Mouse (Mus musculus) bone marrow macrophage, adult 2 months (primary cell): ENCODE data around the gene Tatdn2. TPM values are rescaled to one million over a fixed set of nuclear protein-coding genes. Genes with fewer than 3 reads are reported as not detected.
"Not testable (repeated sequence)": the region's sequence is repeated elsewhere in the genome, so short reads cannot be mapped to it uniquely, and the experiment has no call there.

ENCODE experiments used
- H3K27ac ChIP-seq: 2 replicates; pipeline ENCODE4 v1.5.1; 2012; ENCODE audit warnings: low read depth, low read length; ENCODE audit not compliant: insufficient read depth
- H3K4me1 ChIP-seq: 2 replicates; pipeline ENCODE4 v1.6.1; 2012; ENCODE audit warnings: low read length; ENCODE audit not compliant: control insufficient read depth, insufficient read depth
- H3K4me3 ChIP-seq: 2 replicates; pipeline ENCODE4 v1.5.1; 2012; ENCODE audit warnings: mild to moderate bottlenecking, low read length, moderate library complexity; ENCODE audit not compliant: insufficient read depth
- CTCF ChIP-seq: IDR thresholded peaks from 2 replicates; pipeline ENCODE4 v1.5.1; 2012; ENCODE audit warnings: low read depth, mild to moderate bottlenecking, low read length, moderate library complexity
- POLR2A ChIP-seq: IDR thresholded peaks from 2 replicates; pipeline ENCODE4 v1.6.1; 2012; ENCODE audit warnings: mild to moderate bottlenecking, low read depth, low read length, borderline replicate concordance
- polyA plus RNA-seq: library from polyadenylated mRNA; stranded (reverse); fragments of >200 nt; gene quantifications from 2 replicates; pipeline ENCODE4 v1.2.4, GENCODE M21; 2012; ENCODE audit not compliant: missing spikeins, insufficient read depth, insufficient read length

Tatdn2 gene
- polyA plus RNA-seq, 1 experiment, result 32.1 TPM

GRCm38 (mm10) chr6:113659648-113660491 is 37.0 kb upstream of the Tatdn2 start:
- no peak overlapping the region for H3K4me3 ChIP-seq
- TF ChIP-seq CTCF (no peak), POLR2A (no peak)
- H3K4me1 ChIP-seq, result peaks cover 77% of the 10 kb centered on the region
- H3K27ac ChIP-seq, result peak overlapping the region; percentile 93

DNA sequence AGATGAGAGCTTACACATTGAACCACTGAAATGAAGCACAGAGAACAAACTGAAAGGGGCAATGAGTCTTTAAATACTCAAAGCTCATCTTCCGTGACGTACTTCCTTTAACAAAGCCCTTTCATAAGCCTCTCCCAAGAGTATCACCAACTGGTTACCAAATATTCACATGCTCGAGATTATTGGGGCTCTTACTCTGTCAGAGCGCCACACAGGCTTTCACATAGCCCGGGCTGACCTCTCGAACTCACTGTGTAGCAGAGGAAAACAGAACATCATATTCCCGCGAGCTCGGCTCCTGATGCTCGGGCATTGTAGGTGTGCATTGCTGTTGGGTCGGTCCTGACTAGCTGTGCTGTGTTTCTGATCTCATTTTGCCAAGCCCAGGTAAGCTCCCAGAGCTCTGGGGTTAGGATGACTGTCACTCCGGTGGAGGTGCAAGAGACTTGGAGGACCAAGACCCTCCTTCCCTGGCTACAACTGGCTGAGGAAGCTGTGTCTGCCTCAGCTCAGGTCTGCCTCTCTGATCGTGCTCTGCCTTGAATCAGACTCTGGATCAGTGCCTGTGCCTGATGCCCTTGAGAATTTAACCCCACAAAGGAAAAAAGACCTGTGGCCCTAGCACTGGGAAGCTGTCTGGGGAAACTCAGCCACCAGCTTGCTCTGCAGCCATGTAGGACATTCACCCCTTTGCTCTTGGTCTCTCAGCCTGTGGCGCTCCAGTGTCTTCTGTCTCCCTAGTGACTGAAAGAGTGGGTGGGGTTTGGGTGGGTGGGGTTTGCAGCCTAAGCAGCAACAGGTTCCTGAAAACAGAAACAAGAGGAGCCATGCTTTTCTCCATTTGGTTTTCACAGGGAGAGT is 36.1 kb upstream of the Tatdn2 start:
- Histone ChIP-seq H3K4me1 (peaks cover 80% of the 10 kb centered on the region), H3K4me3 (no peak overlapping the region), H3K27ac (peak overlapping the region; percentile 93)
- TF ChIP-seq CTCF, result no peak
- no peak for TF ChIP-seq POLR2A

- peaks cover 87% of the 10 kb centered on the region for H3K4me1 ChIP-seq
- H3K27ac ChIP-seq, result peak overlapping the region; percentile 93
- no peak for TF ChIP-seq CTCF
- TF ChIP-seq POLR2A, result no peak
- H3K4me3 ChIP-seq, result no peak overlapping the region
Observed at GRCm38 (mm10) chr6:113661353-113662241, 35.3 kb upstream of the Tatdn2 start.

- Histone ChIP-seq H3K4me3 (no peak overlapping the region), H3K4me1 (peaks cover 85% of the 10 kb centered on the region), H3K27ac (peak overlapping the region; percentile 93)
- TF ChIP-seq CTCF (0 out of 2 replicates have a peak, but pooled peaks have one; percentile 7), POLR2A (no peak)
Observed at GRCm38 (mm10) chr6:113662964-113663700, 33.7 kb upstream of the Tatdn2 start.

- peak overlapping the region; percentile 88 for H3K27ac ChIP-seq
- no peak for TF ChIP-seq CTCF
- no peak for TF ChIP-seq POLR2A
Observed at GRCm38 (mm10) chr6:113664305-113664704, 32.5 kb upstream of the Tatdn2 start.

GRCm38 (mm10) chr6:113667611-113668122 is 29.2 kb upstream of the Tatdn2 start:
- Histone ChIP-seq H3K27ac (peak overlapping the region; percentile 82), H3K4me1 (peaks cover 73% of the 10 kb centered on the region), H3K4me3 (no peak overlapping the region)
- no peak for TF ChIP-seq CTCF
- TF ChIP-seq POLR2A, result 0 out of 2 replicates have a peak, but pooled peaks have one; percentile 17

More at GRCm38 (mm10) chr6:113664305-113664704, 32.5 kb upstream of the Tatdn2 start:
- Histone ChIP-seq H3K4me3 (no peak overlapping the region), H3K4me1 (peaks cover 80% of the 10 kb centered on the region)

GRCm38 (mm10) chr6:113668287-113669154 is 28.3 kb upstream of the Tatdn2 start:
- Histone ChIP-seq H3K4me1 (peaks cover 67% of the 10 kb centered on the region), H3K4me3 (peak overlapping the region; percentile 19), H3K27ac (peak overlapping the region; percentile 82)
- TF ChIP-seq CTCF, result no peak
- TF ChIP-seq POLR2A, result no peak

DNA sequence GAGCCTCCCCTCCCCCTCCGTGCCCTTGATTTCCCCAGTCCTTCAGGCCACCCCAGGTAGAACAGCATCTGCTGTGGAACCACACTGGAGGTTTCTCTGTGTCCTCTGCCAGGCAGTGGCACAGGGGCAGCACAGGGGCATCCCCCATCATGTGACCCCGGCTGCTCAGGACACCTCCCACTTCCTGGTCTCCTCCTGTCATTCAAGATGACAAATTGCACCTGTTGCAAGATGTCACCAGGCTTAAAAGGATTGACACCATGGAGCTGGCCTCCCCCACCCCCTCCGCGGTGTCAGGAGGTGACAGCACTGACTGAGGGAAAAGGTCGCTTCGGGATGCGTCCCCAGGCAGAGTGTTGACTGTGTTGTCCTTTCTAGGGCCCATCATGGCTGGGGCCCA is 27.0 kb upstream of the Tatdn2 start:
- Histone ChIP-seq H3K4me3 (no peak overlapping the region), H3K27ac (peak overlapping the region; percentile 82), H3K4me1 (peaks cover 55% of the 10 kb centered on the region)
- TF ChIP-seq POLR2A, result no peak
- TF ChIP-seq CTCF, result no peak

DNA sequence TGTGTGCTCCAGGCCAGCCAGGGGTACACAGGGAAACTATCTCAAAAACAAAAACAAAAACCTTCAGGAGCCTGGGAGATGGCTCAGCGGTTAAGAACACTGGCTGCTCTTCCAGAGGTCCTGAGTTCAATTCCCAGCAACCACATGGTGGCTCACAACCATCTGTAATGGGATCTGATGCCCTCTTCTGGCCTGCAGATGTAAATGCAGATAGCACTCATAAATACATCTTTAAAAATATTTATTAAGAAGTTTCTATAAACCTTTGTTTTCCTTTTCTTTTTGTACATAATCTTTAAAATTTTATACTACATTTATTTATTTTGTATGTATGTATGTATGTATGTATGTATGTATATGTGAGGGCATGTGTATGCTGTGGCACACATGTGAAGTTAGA is 24.8 kb upstream of the Tatdn2 start:
- not testable (repeated sequence) for H3K4me3 ChIP-seq, H3K27ac ChIP-seq
- H3K4me1 ChIP-seq, result peaks cover 46% of the 10 kb centered on the region
